Mouse (Mus musculus) heart, embryonic 13.5 days (tissue): ENCODE measurements around the gene Sap30bp. TPM values are rescaled to one million over a fixed set of nuclear protein-coding genes. Genes with fewer than 3 reads are reported as not detected.

ENCODE experiments used
- ATAC-seq: fragments of 200-750 bp; cut with Nextera tagmentation; 2 replicates; pipeline ENCODE4 v1.8.0; 2017; ENCODE audit warnings: moderate TSS enrichment; ENCODE audit not compliant: insufficient number of reproducible peaks, low FRiP score, low TSS enrichment; ENCODE audit errors: extremely low read depth
- H3K27ac ChIP-seq: fragments of 300-500 bp; sonication (generic); replicated peaks from 2 replicates; pipeline ENCODE4 v1.5.1; 2015; ENCODE audit warnings: moderate library complexity, mild to moderate bottlenecking, inconsistent platforms
- H3K27me3 ChIP-seq: fragments of 300-500 bp; sonication (generic); replicated peaks from 2 replicates; pipeline ENCODE4 v1.6.1; 2015; ENCODE audit warnings: mild to moderate bottlenecking, inconsistent platforms
- H3K36me3 ChIP-seq: fragments of 300-500 bp; sonication (generic); 2 replicates; pipeline ENCODE4 v1.6.1; 2015; ENCODE audit warnings: mild to moderate bottlenecking, inconsistent platforms
- H3K4me1 ChIP-seq: fragments of 300-500 bp; sonication (generic); 2 replicates; pipeline ENCODE4 v1.6.1; 2015; ENCODE audit warnings: inconsistent platforms
- H3K4me2 ChIP-seq: fragments of 300-500 bp; sonication (generic); 2 replicates; pipeline ENCODE4 v1.6.1; 2015; ENCODE audit warnings: inconsistent platforms, mild to moderate bottlenecking, moderate library complexity
- H3K4me3 ChIP-seq: fragments of 300-500 bp; sonication (generic); 2 replicates; pipeline ENCODE4 v1.5.1; 2015; ENCODE audit warnings: moderate library complexity, mild to moderate bottlenecking, inconsistent platforms
- H3K9ac ChIP-seq: fragments of 300-500 bp; sonication (generic); 2 replicates; pipeline ENCODE4 v1.6.1; 2015; ENCODE audit warnings: inconsistent platforms, mild to moderate bottlenecking, moderate library complexity
- H3K9me3 ChIP-seq: fragments of 300-500 bp; sonication (generic); 2 replicates; pipeline ENCODE4 v1.6.1; 2016; ENCODE audit warnings: inconsistent platforms
- WGBS: fragments of 180-500 bp; shearing (Covaris S2); methylation state at CpG from one replicate; pipeline ENCODE4 v1.1.7; 2015; ENCODE audit warnings: mixed read lengths; 5-methylcytosine and 5-hydroxymethylcytosine counted together
- polyA plus RNA-seq: library from polyadenylated mRNA; unstranded; fragments of >200 nt; fragmentation: Nextera tagmentation; extraction: Ambion mirVana; gene quantifications from 2 replicates; pipeline ENCODE4 v1.2.1, GENCODE M21; 2015

The Sap30bp gene
- polyA plus RNA-seq, 1 experiment from 2014 or later: 23.3 TPM

DNA sequence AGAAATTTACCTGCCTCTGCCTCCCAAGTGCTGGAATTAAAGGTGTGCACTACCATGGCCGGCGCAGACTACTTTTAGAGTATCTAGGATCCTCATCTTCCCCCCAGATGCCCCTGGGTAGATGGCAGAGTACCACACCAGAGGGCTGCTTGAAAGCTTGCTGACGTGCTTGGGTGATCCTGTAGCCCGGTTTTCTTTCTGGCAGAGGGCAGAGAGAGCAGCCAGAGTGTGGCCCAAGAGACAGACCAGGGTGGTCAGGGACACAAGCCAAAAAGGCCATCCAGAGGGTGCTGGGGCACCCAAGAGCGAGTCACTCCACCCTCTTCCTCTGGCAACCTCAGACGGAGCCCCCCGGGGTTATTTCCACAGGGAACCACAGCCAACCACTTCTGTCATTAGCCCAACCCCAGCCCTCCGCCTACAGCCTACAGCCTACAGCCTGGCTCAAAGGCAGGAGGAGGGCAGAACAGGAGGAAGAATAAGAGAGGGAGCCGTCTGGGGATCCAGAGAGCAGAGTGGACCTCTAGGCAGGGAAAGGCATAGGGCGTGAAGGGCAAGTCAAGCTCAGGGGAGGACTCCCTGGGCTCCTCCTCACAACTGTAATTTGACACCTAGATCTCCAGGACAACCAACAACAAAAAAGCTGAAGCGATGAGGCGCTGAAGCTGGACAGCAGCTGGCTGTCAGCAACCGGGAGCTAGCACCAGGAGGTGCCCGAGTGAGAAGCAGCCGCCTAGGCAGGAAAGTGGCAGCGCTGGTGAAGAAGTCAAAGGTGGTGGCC is 33.4 kb upstream of the Sap30bp start, which contains the start of gene Smim5:
Gene Smim5, plus strand, starts transcription at position 481 of the 781 bp plus-strand sequence.
- 25% methylated on average over 16 of the region's 16 CpGs for WGBS
- H3K4me2 ChIP-seq: peak within 1 kb of the TSS; percentile 74
- peak; percentile 24; the same call in 1 of the 2 replicates for ATAC-seq
- H3K4me1 ChIP-seq: peaks cover 64% of the 10 kb centered on the region
- H3K27ac ChIP-seq: peak within 1 kb of the TSS; percentile 99
- peak within 1 kb of the TSS; percentile 52 for H3K4me3 ChIP-seq
- no peaks in the 10 kb centered on the region for H3K27me3 ChIP-seq
- H3K36me3 ChIP-seq: peaks cover 21% of the 10 kb centered on the region
- H3K9ac ChIP-seq: peak within 1 kb of the TSS; percentile 73
- no peaks in the 10 kb centered on the region for H3K9me3 ChIP-seq

DNA sequence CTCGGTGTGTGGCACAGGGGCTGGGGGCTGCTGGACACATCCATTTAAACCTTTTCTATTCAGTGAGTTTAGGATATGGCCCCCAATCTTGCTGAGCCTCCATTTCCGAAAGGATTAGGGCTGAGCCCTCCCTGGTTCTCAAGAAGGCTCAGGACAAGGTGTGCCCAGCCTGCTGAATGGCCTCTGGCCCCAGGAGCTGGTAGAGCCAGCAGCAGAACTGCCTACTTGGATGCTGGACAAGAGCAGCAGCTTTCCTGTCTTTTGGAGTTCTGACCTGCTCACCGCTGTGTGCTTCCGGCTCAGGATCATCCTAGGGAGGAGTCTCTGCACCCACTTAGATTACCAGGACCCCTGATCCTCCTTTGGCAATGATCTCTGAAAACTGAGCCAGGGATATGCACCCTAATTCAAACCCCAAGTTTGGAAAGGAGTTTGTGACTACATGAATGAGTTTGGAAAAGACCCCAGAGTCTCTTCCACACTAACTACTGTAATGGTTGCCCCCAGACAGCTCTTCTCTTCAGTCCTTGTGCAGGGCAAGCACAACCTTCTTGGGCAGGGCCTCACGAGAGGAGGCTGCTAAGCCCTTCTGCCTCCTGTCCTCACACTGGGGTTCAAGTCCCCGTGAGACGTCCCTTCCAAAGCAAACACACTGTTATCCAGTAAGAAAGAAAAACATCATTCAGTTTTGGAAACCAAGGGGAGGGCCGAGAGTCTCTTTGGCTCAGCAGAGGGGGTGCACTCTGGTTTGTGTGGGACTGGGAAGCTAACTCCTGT is 32.3 kb upstream of the Sap30bp start:
- 45% methylated on average over 8 of the region's 8 CpGs for WGBS
- Histone ChIP-seq H3K4me2 (peak overlapping the region; percentile 74), H3K36me3 (peaks cover 21% of the 10 kb centered on the region), H3K9ac (peak overlapping the region; percentile 73), H3K27ac (peak overlapping the region; percentile 99), H3K4me1 (peaks cover 75% of the 10 kb centered on the region), H3K4me3 (peak overlapping the region; percentile 52), H3K27me3 (no peaks in the 10 kb centered on the region), H3K9me3 (no peaks in the 10 kb centered on the region)
- no peak for ATAC-seq

DNA sequence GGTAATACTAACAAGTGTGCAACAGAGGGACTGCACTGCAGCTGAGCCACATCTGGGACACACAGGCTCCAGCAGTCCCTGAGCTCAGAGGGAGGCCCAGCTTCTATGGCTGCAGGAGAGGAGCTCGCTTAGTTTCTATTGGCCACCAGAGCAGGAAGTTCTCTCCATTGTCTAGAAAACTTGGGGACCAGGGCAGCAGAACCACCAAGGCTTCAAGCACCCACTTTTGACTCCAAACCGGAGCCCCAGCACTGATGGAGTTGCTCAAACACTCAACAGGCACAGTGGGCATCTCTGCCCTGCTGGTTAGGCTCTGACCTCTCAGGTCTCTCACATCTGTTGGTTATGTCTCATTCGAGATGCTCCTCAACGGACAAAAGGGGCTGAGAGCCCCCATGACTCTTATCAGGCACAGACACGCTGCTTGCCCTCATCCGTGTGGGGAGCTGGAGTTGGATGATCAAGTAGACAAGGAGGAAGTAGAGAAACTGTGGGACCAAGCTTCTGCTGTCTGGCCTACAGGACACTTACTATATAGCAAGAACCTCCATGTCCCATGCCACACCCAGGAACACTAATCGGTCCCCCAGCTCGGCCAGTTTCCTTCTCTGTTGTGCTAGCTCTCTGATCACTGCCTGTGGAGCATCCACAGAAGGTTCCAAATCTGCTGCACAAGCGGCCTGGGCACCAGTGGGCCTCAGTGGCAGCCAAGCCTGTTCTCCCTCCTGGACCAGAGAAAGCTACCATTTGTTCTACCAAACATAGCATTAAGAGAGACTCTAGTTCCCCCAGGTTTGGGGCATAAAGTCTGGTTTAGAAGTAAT is 31.5 kb upstream of the Sap30bp start:
- H3K9me3 ChIP-seq: no peaks in the 10 kb centered on the region
- H3K27me3 ChIP-seq: no peaks in the 10 kb centered on the region
- H3K4me1 ChIP-seq: peaks cover 83% of the 10 kb centered on the region
- ATAC-seq: no peak
- peak overlapping the region; percentile 99 for H3K27ac ChIP-seq
- H3K4me3 ChIP-seq: peak overlapping the region; percentile 52
- peak overlapping the region; percentile 74 for H3K4me2 ChIP-seq
- 59% methylated on average over 9 of the region's 9 CpGs for WGBS
- H3K9ac ChIP-seq: peak overlapping the region; percentile 73
- H3K36me3 ChIP-seq: peaks cover 22% of the 10 kb centered on the region

DNA sequence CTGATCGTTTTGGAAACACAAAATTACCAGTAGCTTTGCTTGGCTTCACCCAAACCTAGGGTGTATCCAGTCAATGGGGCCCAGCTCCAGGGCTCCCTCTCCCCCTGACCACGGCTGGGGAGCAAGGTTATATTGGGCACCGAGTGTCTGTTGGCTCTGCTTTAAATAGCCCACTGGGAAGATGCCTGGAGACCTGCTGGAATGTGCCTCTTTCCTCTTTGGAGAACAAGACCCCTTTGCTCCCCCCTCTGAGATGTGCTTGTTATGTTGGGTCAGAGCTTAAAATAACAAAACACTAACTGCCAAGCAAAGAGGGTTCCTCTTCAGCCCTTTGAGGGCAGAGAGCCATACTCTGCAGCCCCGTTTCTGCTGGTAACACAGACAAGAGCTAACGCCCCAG is 30.9 kb upstream of the Sap30bp start:
- Histone ChIP-seq H3K4me3 (peak overlapping the region; percentile 52), H3K4me1 (peaks cover 84% of the 10 kb centered on the region), H3K27ac (peak overlapping the region; percentile 99), H3K9ac (peak overlapping the region; percentile 76), H3K9me3 (no peaks in the 10 kb centered on the region), H3K27me3 (no peaks in the 10 kb centered on the region), H3K36me3 (peaks cover 22% of the 10 kb centered on the region), H3K4me2 (peak overlapping the region; percentile 74)
- ATAC-seq: no peak; the same call in 1 of the 2 replicates
- WGBS: 42% methylated on average over 5 of the region's 5 CpGs

DNA sequence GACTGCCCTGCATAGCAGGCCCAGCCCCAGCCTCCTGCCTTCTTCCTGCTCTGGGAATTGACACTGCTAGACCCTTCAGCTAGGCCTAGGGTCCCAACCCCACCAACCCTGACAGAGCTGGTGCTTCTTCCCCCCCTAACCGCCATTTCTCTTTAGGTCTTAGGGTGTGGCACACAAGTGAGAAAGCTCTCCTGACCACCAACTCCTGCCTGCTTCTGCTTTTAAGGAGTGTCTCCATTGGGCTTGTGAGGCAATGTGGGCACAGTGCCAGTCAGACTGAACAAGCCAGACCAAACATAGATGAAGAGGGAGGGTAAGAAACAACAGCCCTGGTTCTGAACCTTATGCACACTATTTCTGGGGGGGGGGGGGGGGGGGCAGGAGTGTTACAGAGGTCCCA is 30.3 kb upstream of the Sap30bp start:
- Histone ChIP-seq H3K9ac (peak overlapping the region; percentile 76), H3K4me1 (peaks cover 84% of the 10 kb centered on the region)
- no peak for ATAC-seq

DNA sequence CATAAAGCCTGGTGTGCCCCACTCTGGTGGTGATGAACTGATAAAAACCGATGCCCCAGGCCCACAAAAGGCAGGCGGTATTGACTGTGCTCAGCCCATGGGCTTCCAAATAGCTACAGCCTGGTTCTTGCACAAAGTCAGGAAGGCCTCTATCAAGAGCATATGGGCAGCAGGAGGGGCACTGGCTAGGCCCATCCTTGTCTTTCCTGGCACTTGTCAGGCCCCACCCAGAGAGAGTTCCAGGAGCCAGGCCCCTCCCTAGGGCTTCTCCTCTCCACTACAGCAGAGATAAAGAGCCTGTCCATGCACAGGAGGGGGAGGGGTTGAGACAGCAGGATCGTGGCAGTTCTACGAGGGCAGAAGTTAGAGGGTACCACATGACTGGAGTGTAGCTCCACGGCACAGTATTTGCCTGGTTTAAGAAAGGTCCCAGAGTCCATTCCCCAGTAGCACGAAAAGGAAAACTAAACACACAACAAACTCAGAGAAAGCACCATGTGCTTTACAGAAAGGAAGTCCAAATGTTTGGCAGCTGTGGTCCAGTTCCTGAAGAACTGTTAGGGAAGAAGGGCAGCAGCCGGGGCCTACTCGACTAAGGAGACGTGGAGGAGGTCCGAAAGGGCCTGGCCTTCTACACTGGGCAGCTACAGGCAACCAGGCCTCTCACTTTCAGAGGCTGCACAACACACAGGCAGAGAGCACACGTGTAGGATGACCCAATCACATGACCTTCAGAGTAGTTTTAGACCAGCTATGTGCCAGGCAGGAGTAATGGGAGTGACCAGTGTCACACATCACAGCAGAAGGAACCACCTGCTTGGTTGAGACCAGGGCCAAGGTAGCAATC is 29.5 kb upstream of the Sap30bp start:
- Histone ChIP-seq H3K36me3 (peaks cover 35% of the 10 kb centered on the region), H3K27me3 (no peaks in the 10 kb centered on the region), H3K9me3 (no peaks in the 10 kb centered on the region), H3K4me1 (peaks cover 81% of the 10 kb centered on the region), H3K9ac (peak overlapping the region; percentile 76), H3K27ac (peak overlapping the region; percentile 99), H3K4me2 (peak overlapping the region; percentile 74), H3K4me3 (no peak overlapping the region)
- 27% methylated on average over 11 of the region's 11 CpGs for WGBS
- ATAC-seq: peak; percentile 79

More for the DNA sequence above, 30.3 kb upstream of the Sap30bp start:
- WGBS: 30% methylated on average over 1 of the region's 1 CpGs
- Histone ChIP-seq H3K4me2 (peak overlapping the region; percentile 74), H3K4me3 (peak overlapping the region; percentile 52; the same call in 1 of the 2 replicates), H3K27ac (peak overlapping the region; percentile 99), H3K9me3 (no peaks in the 10 kb centered on the region), H3K36me3 (peaks cover 28% of the 10 kb centered on the region), H3K27me3 (no peaks in the 10 kb centered on the region)

DNA sequence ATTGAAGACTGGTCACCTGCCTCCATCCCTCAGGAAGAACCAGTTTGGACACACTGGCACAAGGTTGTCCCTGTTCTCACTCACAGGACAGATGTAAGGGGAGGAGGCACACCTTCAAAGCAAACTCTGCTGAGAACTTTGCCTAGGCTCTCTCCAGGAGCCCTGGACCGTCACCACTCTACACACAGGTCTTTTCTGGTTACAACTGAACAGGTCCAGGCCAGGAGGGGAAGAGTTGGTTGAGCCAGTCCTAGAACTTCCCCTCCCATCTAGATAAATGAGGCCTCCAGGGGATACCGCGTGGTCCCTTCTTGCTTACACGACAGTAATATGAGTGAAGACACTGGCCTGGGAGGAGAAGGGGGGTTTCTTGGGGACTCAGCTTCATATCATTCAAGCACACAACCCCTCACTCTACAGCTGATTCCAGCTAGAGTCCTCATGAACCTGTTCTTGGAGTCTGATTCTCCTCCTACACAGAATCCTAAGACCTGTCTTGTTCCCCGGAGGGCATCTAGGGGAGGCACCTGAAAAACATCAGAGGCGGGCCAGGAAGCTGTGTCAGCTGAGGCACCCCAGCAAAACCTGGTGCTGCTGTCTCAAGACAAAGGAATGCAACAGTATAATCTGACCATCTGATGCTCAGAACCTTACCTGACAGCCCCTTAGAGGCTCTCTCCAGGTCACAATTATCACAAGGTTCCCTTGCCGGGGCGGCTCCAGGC is 28.7 kb upstream of the Sap30bp start:
- Histone ChIP-seq H3K9ac (peak overlapping the region; percentile 65), H3K4me1 (peaks cover 73% of the 10 kb centered on the region), H3K36me3 (peaks cover 39% of the 10 kb centered on the region), H3K4me2 (peak overlapping the region; percentile 74; the same call in 1 of the 2 replicates), H3K27me3 (no peaks in the 10 kb centered on the region), H3K4me3 (no peak overlapping the region), H3K27ac (peak overlapping the region; percentile 99), H3K9me3 (no peaks in the 10 kb centered on the region)
- ATAC-seq: no peak
- WGBS: 56% methylated on average over 8 of the region's 8 CpGs

DNA sequence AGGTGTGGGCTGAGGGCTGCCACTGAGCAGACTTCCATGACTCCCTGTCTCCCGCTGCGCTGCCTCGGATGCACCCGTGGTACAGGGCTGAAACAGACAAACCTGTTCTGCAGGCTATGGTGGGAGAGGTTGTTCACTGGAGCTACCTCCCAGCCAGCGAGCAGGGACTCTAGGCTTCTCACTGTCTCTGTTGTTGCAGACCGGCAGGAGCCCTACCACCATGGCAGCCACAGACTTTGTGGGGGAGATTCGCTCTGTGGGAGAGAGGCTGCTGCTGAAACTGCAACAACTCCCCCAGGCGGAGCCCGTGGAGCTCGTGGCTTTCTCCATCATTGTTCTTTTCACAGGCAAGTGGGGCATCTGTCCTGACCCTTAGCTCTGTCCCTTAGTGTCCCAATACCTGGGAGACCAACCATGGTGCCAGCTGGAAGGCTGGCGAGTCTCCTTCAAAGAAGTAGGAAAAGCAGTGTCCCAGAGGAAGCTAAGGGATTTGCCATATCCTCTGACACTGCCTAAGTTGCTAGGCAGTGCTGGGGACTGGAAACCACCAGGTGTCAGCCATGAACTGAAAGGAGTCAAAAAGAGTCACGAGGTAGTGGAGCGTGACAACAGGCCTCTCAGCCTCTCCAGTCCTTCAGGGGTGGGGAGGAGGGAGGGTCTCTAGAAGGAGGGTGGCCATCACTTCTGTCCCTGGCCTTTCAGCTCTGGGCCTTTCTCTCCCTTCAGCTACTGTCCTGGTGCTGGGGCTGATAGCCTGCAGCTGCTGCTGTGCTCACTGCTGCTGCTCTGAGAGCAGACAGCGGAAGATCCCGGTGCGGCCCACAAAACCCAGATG is 27.9 kb upstream of the Sap30bp start:
- Histone ChIP-seq H3K27ac (peak overlapping the region; percentile 99), H3K9ac (peak overlapping the region; percentile 65), H3K4me2 (no peak overlapping the region), H3K27me3 (no peaks in the 10 kb centered on the region), H3K4me3 (no peak overlapping the region), H3K36me3 (peaks cover 39% of the 10 kb centered on the region), H3K9me3 (no peaks in the 10 kb centered on the region), H3K4me1 (peaks cover 65% of the 10 kb centered on the region)
- WGBS: 48% methylated on average over 16 of the region's 16 CpGs
- no peak for ATAC-seq

DNA sequence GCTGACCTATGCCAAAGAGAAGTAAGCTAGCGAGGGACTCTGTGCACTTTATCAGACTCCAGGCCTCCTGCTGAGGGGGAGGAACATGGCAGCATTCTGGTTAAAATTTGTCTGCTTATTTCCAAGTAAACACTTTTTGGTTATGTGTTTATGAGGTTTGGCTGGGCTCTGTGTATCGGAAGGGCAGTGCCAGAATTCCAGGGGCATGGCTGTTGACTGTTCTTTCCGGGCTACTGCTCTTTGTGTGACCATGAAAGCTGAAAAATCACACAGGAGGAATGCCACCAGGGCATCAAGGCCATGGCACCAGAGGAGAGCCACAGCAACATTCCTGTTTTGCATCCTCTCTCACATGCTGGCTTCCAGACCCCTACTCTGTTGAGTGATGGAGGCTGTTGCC is 27.0 kb upstream of the Sap30bp start:
- Histone ChIP-seq H3K9me3 (no peaks in the 10 kb centered on the region), H3K27me3 (no peaks in the 10 kb centered on the region), H3K4me1 (peaks cover 57% of the 10 kb centered on the region), H3K4me2 (no peak overlapping the region), H3K36me3 (peaks cover 39% of the 10 kb centered on the region), H3K4me3 (no peak overlapping the region), H3K9ac (peak overlapping the region; percentile 65), H3K27ac (peak overlapping the region; percentile 99; the same call in 1 of the 2 replicates)
- no peak for ATAC-seq
- 68% methylated on average over 3 of the region's 3 CpGs for WGBS
